In genomic region chr19:4302936-4303639, GRCm38 (mm10) we compare ENCODE assay signal across 8 mouse cellular contexts. TPM values are rescaled to one million over a fixed set of nuclear protein-coding genes. Genes with fewer than 3 reads are reported as not detected.
DNase-seq lines count a peak whose midpoint lies in the region; ATAC-seq and TF ChIP-seq lines count a peak whose summit lies in the region.

No protein-coding gene starts in this region.

- ATAC-seq in lung, embryonic 15.5 days (ENCODE audit: borderline replicate concordance, extremely low read depth, low FRiP score, low TSS enrichment) = no peak
- 0 out of 2 replicates have a peak, but pooled peaks have one; percentile 5 for ATAC-seq in forebrain, embryonic 16.5 days
- ATAC-seq in intestine, embryonic 14.5 days (replicated peaks; ENCODE audit: low FRiP score, low TSS enrichment, low read depth) = no peak
- no peak for ATAC-seq in neural tube, embryonic 15.5 days (ENCODE audit: low FRiP score)

- no peaks in the 10 kb centered on the region for H3K27me3 ChIP-seq in lung, embryonic 15.5 days
- H3K27me3 ChIP-seq in forebrain, embryonic 16.5 days (replicated peaks; ENCODE audit: control insufficient read depth, insufficient read depth, low read length) = no peaks in the 10 kb centered on the region
- H3K27me3 ChIP-seq in intestine, embryonic 14.5 days (replicated peaks; ENCODE audit: control insufficient read depth, insufficient read depth, low read length) = no peaks in the 10 kb centered on the region
- H3K27me3 ChIP-seq in neural tube, embryonic 15.5 days (replicated peaks) = no peaks in the 10 kb centered on the region

- 63% methylated on average over 7 of the region's 7 CpGs for WGBS in lung, embryonic 15.5 days
- 41% methylated on average over 7 of the region's 7 CpGs for WGBS in lung, adult 2 months
- WGBS in forebrain, embryonic 16.5 days = 60% methylated on average over 7 of the region's 7 CpGs
- WGBS in intestine, embryonic 14.5 days = 60% methylated on average over 7 of the region's 7 CpGs
- WGBS in neural tube, embryonic 15.5 days = 68% methylated on average over 7 of the region's 7 CpGs

- peak overlapping the region; percentile 66 for H3K27ac ChIP-seq in lung, embryonic 15.5 days
- no peak overlapping the region; the same call in 1 of the 2 replicates for H3K27ac ChIP-seq in forebrain, embryonic 16.5 days (ENCODE audit: low read length)
- peak overlapping the region; percentile 75 for H3K27ac ChIP-seq in intestine, embryonic 14.5 days (ENCODE audit: low read depth)
- H3K27ac ChIP-seq in neural tube, embryonic 15.5 days (replicated peaks) = peak overlapping the region; percentile 85

- TF ChIP-seq CTCF in lung, adult 2 months (IDR thresholded peaks at IDR 0.05; ENCODE audit: insufficient read depth, low read length) = no peak

- peak overlapping the region; percentile 40 for H3K4me2 ChIP-seq in lung, embryonic 15.5 days
- 0 out of 2 replicates have a peak overlapping the region, but pooled peaks have one; percentile 9 for H3K4me2 ChIP-seq in forebrain, embryonic 16.5 days (ENCODE audit: low read length)
- peak overlapping the region; percentile 54 for H3K4me2 ChIP-seq in intestine, embryonic 14.5 days (ENCODE audit: low read length)
- H3K4me2 ChIP-seq in neural tube, embryonic 15.5 days = peak overlapping the region; percentile 80

- H3K4me1 ChIP-seq in lung, embryonic 15.5 days = peaks cover 55% of the 10 kb centered on the region
- peaks cover 44% of the 10 kb centered on the region for H3K4me1 ChIP-seq in lung, adult 2 months (ENCODE audit: control insufficient read depth, insufficient read depth, low read length)
- H3K4me1 ChIP-seq in forebrain, embryonic 16.5 days (replicated peaks; ENCODE audit: control insufficient read depth, insufficient read depth, low read length) = peaks cover 63% of the 10 kb centered on the region
- H3K4me1 ChIP-seq in intestine, embryonic 14.5 days (replicated peaks; ENCODE audit: control insufficient read depth, insufficient read depth, low read length) = peaks cover 59% of the 10 kb centered on the region
- H3K4me1 ChIP-seq in neural tube, embryonic 15.5 days = peaks cover 79% of the 10 kb centered on the region

- no peak for TF ChIP-seq POLR2A in lung, adult 2 months (IDR thresholded peaks at IDR 0.05; ENCODE audit: borderline replicate concordance, extremely low read depth, low read depth, low read length)

- H3K36me3 ChIP-seq in lung, embryonic 15.5 days = no peaks in the 10 kb centered on the region
- H3K36me3 ChIP-seq in forebrain, embryonic 16.5 days (ENCODE audit: control insufficient read depth, insufficient read depth) = no peaks in the 10 kb centered on the region
- H3K36me3 ChIP-seq in intestine, embryonic 14.5 days (ENCODE audit: control insufficient read depth, insufficient read depth, low read length) = no peaks in the 10 kb centered on the region
- H3K36me3 ChIP-seq in neural tube, embryonic 15.5 days = no peaks in the 10 kb centered on the region

- no peak for DNase-seq in lung, adult 2 months
- peak; percentile 98 for DNase-seq in cerebellum, adult 11-12 months
- DNase-seq in intestine, embryonic 14.5 days (ENCODE audit: low spot score) = no peak
- DNase-seq in T-cell, adult 2 months (ENCODE audit: low spot score) = no peak
- no peak for DNase-seq in yolk sac, embryonic 10.5 days (ENCODE audit: low spot score)

- 0 out of 2 replicates have a peak overlapping the region, but pooled peaks have one; percentile 2 for H3K4me3 ChIP-seq in lung, embryonic 15.5 days
- H3K4me3 ChIP-seq in lung, adult 2 months (replicated peaks; ENCODE audit: extremely low read depth, low read depth, low read length) = no peak overlapping the region
- no peak overlapping the region for H3K4me3 ChIP-seq in forebrain, embryonic 16.5 days (replicated peaks; ENCODE audit: low read length)
- no peak overlapping the region for H3K4me3 ChIP-seq in intestine, embryonic 14.5 days (ENCODE audit: low read depth, low read length)
- H3K4me3 ChIP-seq in neural tube, embryonic 15.5 days (replicated peaks) = peak overlapping the region; percentile 92; the same call in 1 of the 2 replicates

- no peaks in the 10 kb centered on the region for H3K9me3 ChIP-seq in lung, embryonic 15.5 days
- H3K9me3 ChIP-seq in forebrain, embryonic 16.5 days (ENCODE audit: control insufficient read depth, low read length) = no peaks in the 10 kb centered on the region
- H3K9me3 ChIP-seq in intestine, embryonic 14.5 days (ENCODE audit: control insufficient read depth, low read length) = no peaks in the 10 kb centered on the region
- no peaks in the 10 kb centered on the region for H3K9me3 ChIP-seq in neural tube, embryonic 15.5 days (replicated peaks)

- peak overlapping the region; percentile 8; the same call in 1 of the 2 replicates for H3K9ac ChIP-seq in lung, embryonic 15.5 days
- no peak overlapping the region for H3K9ac ChIP-seq in forebrain, embryonic 16.5 days (replicated peaks; ENCODE audit: low read depth, low read length)
- 0 out of 2 replicates have a peak overlapping the region, but pooled peaks have one; percentile 25 for H3K9ac ChIP-seq in intestine, embryonic 14.5 days (ENCODE audit: low read length)
- H3K9ac ChIP-seq in neural tube, embryonic 15.5 days (replicated peaks) = peak overlapping the region; percentile 45

RNA-seq across cellular contexts. Expression of gene Grk2, which starts 2.9 kb away (rescaled TPM):
- 16.2 and 16.7 TPM in 2 replicates for polyA plus RNA-seq in lung, embryonic 15.5 days (2015; fragmentation: Nextera tagmentation; extraction: Ambion mirVana)
- polyA plus RNA-seq in lung, adult 2 months (2012; rRNA removed) = 110 and 120 TPM in 2 replicates
- polyA plus RNA-seq in forebrain, embryonic 16.5 days (2015; fragmentation: Nextera tagmentation; extraction: Ambion mirVana) = 20.6 and 28.1 TPM in 2 replicates
- polyA plus RNA-seq in intestine, embryonic 14.5 days (2014; fragmentation: Nextera tagmentation; extraction: Ambion mirVana) = 19.2 and 21.9 TPM in 2 replicates
- polyA plus RNA-seq in neural tube, embryonic 15.5 days (2015; fragmentation: Nextera tagmentation; extraction: Ambion mirVana) = 26.2 and 31.3 TPM in 2 replicates

RNA-seq across cellular contexts. Expression of gene Ankrd13d, which starts 20.2 kb away (rescaled TPM):
- polyA plus RNA-seq in lung, embryonic 15.5 days (2015; fragmentation: Nextera tagmentation; extraction: Ambion mirVana) = 3.3 and 4.2 TPM in 2 replicates
- 7.3 and 8.4 TPM in 2 replicates for polyA plus RNA-seq in lung, adult 2 months (2012; rRNA removed)
- 24.0 and 38.6 TPM in 2 replicates for polyA plus RNA-seq in forebrain, embryonic 16.5 days (2015; fragmentation: Nextera tagmentation; extraction: Ambion mirVana)
- 6.4 and 7.8 TPM in 2 replicates for polyA plus RNA-seq in intestine, embryonic 14.5 days (2014; fragmentation: Nextera tagmentation; extraction: Ambion mirVana)
- 63.0 and 75.4 TPM in 2 replicates for polyA plus RNA-seq in neural tube, embryonic 15.5 days (2015; fragmentation: Nextera tagmentation; extraction: Ambion mirVana)

RNA-seq across cellular contexts. Expression of gene Ssh3, which starts 34.1 kb away (rescaled TPM):
- polyA plus RNA-seq in lung, embryonic 15.5 days (2015; fragmentation: Nextera tagmentation; extraction: Ambion mirVana) = 15.2 and 16.9 TPM in 2 replicates
- 82.3 and 98.0 TPM in 2 replicates for polyA plus RNA-seq in lung, adult 2 months (2012; rRNA removed)
- polyA plus RNA-seq in forebrain, embryonic 16.5 days (2015; fragmentation: Nextera tagmentation; extraction: Ambion mirVana) = 7.2 and 11.8 TPM in 2 replicates
- polyA plus RNA-seq in intestine, embryonic 14.5 days (2014; fragmentation: Nextera tagmentation; extraction: Ambion mirVana) = 21.7 and 25.4 TPM in 2 replicates
- 19.8 TPM in 2 replicates for polyA plus RNA-seq in neural tube, embryonic 15.5 days (2015; fragmentation: Nextera tagmentation; extraction: Ambion mirVana)

Comparison
In these comparisons a context has a peak if more than half of its experiments do, and no peak if none do; other contexts are left out.
1. H3K4me3 ChIP-seq: peak in lung, embryonic 15.5 days (single experiment) and neural tube, embryonic 15.5 days (single experiment); none in lung, adult 2 months (single experiment), forebrain, embryonic 16.5 days (single experiment) and intestine, embryonic 14.5 days (single experiment).
2. H3K4me2 ChIP-seq: peak in every context shown above with its lines; median percentile 80 in neural tube, embryonic 15.5 days; 54 in intestine, embryonic 14.5 days; 40 in lung, embryonic 15.5 days; 9 in forebrain, embryonic 16.5 days.